Mouse (Mus musculus) heart, embryonic 10.5 days (tissue): ENCODE data around the gene Kcnmb3. TPM values are rescaled to one million over a fixed set of nuclear protein-coding genes. Genes with fewer than 3 reads are reported as not detected.

Experiments used
- DNase-seq: peaks from one replicate; pipeline ENCODE4 v3.0.0-alpha.2; 2017; ENCODE audit warnings: low spot score
- H3K27ac ChIP-seq: fragments of 300-500 bp; sonication (generic); 2 replicates; pipeline ENCODE4 v1.5.1; 2016; ENCODE audit warnings: mild to moderate bottlenecking
- H3K27me3 ChIP-seq: fragments of 300-500 bp; sonication (generic); 2 replicates; pipeline ENCODE4 v1.6.1; 2016; ENCODE audit warnings: mild to moderate bottlenecking; ENCODE audit not compliant: poor library complexity, insufficient read depth, severe bottlenecking
- H3K36me3 ChIP-seq: fragments of 300-500 bp; sonication (generic); 2 replicates; pipeline ENCODE4 v1.6.1; 2016; ENCODE audit warnings: mild to moderate bottlenecking, moderate library complexity
- H3K4me1 ChIP-seq: fragments of 300-500 bp; sonication (generic); 2 replicates; pipeline ENCODE4 v1.6.1; 2016; ENCODE audit warnings: mild to moderate bottlenecking
- H3K4me3 ChIP-seq: fragments of 300-500 bp; sonication (generic); 2 replicates; pipeline ENCODE4 v1.5.1; 2016; ENCODE audit warnings: mild to moderate bottlenecking, moderate library complexity
- H3K9me3 ChIP-seq: fragments of 300-500 bp; sonication (generic); 2 replicates; pipeline ENCODE4 v1.6.1; 2016; ENCODE audit warnings: mild to moderate bottlenecking, moderate library complexity
- WGBS: fragments of 180-500 bp; shearing (Covaris S2); methylation state at CpG from one replicate; pipeline ENCODE4 v1.1.7; 2016; 5-methylcytosine and 5-hydroxymethylcytosine counted together
- polyA plus RNA-seq: library from polyadenylated mRNA; unstranded; fragments of >200 nt; fragmentation: Nextera tagmentation; extraction: Ambion mirVana; gene quantifications from 2 replicates; pipeline ENCODE4 v1.2.1, GENCODE M21; 2016

The Kcnmb3 gene
- polyA plus RNA-seq, 1 experiment from 2014 or later = not detected

DNA sequence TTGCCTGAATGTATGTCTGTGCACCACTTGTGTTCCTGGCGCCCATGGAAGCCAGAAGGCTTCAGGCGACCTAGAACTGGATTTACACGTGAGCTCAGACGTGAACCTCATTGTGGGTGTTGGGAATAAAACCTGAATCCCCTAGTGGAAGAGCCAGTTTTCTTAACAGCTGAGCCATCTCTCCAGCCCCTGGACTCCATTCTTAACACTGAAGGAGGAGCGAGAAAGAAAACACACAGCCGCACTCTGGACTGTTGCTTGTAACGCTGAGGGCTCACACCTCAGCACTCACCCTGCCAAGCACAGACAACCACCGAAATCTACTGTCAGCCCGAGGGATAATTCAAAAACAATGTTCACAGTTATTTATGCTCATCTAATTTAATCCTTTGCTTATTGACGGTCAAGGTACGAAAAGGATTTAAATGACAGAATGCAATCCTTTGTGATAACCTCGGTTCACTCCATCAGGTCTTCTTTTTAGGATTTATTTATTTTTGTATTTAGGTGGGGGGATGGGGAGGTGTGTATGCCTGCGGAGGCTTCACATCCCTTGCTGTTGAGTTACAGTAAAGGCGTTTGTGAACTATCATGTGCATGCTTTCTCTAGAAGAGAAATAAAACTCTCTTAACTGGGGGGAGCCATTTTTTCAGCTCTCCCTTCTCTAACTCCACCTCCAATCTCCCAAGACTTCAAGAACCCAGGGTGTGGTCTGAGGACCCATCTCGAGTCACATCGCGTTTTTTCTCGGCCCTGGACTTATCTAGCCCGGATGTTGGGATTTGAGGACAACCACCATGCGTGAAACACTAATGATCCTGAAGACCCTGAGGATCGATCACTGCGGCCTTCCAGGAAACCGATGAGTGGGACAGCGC, 17.7 kb upstream of the Kcnmb3 start, which contains the start of gene Zfp639:
TSS of gene Zfp639 (plus strand) at position 764 of the 879 bp plus-strand sequence.
- peak within 1 kb of the TSS; percentile 99 for H3K27ac ChIP-seq
- peaks cover 16% of the 10 kb centered on the region; the same call in 1 of the 2 replicates for H3K4me1 ChIP-seq
- peak within 1 kb of the TSS; percentile 89 for H3K4me3 ChIP-seq
- H3K27me3 ChIP-seq = no peaks in the 10 kb centered on the region
- WGBS = 6% methylated on average over 24 of the region's 24 CpGs
- no peak for DNase-seq
- H3K9me3 ChIP-seq = no peaks in the 10 kb centered on the region
- peaks cover 4% of the 10 kb centered on the region; the same call in 1 of the 2 replicates for H3K36me3 ChIP-seq

DNA sequence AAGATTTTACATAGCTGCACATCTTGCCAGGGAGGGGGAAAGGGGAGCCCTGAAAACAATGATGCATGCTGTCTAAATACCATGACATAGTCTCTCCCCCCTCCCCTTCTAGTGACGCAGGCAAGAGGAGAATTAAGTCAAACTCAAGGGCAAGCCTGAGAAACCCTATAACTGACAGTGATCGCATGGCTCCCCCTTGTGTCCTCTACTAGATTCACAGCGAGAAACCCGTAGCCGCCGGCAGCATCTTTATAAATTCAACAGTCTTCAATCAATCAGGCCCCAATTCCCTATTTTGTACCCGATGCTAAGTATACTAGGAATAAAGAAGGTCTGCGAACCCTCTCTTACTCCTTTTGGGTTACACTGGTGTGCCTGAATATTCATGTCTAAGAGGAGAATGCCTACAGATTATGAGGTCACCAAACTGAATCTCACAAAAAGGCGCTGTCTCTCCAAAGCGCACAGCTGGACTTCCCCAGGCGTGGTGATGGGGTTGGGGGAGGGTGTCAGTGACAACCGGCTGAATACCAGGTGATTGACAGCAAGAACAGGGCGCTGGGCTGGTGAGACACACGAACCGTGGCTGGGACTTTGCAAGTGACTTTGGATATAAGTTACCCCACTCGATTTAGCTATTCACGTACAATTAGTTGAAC, 16.8 kb upstream of the Kcnmb3 start:
- H3K27me3 ChIP-seq = no peaks in the 10 kb centered on the region
- 3% methylated on average over 17 of the region's 17 CpGs for WGBS
- peak overlapping the region; percentile 89 for H3K4me3 ChIP-seq

GRCm38 (mm10) chr3:32506366-32507225, 14.6 kb upstream of the Kcnmb3 start:
- no peaks in the 10 kb centered on the region for H3K9me3 ChIP-seq
- H3K27me3 ChIP-seq = no peaks in the 10 kb centered on the region
- no peak overlapping the region for H3K27ac ChIP-seq
- H3K4me3 ChIP-seq = no peak overlapping the region
- H3K4me1 ChIP-seq = peaks cover 11% of the 10 kb centered on the region; the same call in 1 of the 2 replicates
- no peak for DNase-seq
- WGBS = 61% methylated on average over 11 of the region's 11 CpGs
- H3K36me3 ChIP-seq = no peaks in the 10 kb centered on the region

More for the DNA sequence above, 16.8 kb upstream of the Kcnmb3 start:
- Histone ChIP-seq H3K36me3 (no peaks in the 10 kb centered on the region), H3K4me1 (peaks cover 16% of the 10 kb centered on the region; the same call in 1 of the 2 replicates), H3K9me3 (no peaks in the 10 kb centered on the region), H3K27ac (no peak overlapping the region)
- peak; percentile 86 for DNase-seq

DNA sequence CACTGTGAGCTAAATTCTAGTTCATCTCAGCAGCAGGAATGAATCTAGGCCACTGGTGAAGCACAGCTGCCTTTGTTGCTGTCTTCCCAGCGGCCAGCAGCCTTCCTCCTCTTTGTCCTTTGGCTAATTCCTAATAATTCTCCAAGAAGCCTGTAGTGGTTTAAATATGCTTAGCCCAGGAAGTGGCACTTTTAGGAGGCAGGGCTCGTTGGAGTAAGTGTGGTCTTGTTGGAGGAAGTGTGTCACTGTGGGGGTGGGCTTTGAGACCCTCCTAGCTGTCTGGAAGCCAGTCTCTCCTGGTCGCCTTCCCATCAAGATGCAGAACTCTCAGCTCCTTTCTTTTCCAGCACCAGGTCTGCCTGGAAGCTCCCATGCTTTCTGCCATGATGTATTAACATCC, 13.8 kb upstream of the Kcnmb3 start:
- H3K9me3 ChIP-seq = no peaks in the 10 kb centered on the region
- no peaks in the 10 kb centered on the region for H3K36me3 ChIP-seq
- no peak for DNase-seq
- WGBS = 81% methylated on average over 3 of the region's 3 CpGs
- H3K27ac ChIP-seq = no peak overlapping the region
- no peaks in the 10 kb centered on the region for H3K27me3 ChIP-seq
- H3K4me3 ChIP-seq = no peak overlapping the region
- H3K4me1 ChIP-seq = 0 out of 2 replicates have a peak, but pooled peaks cover 7% of the 10 kb centered on the region

DNA sequence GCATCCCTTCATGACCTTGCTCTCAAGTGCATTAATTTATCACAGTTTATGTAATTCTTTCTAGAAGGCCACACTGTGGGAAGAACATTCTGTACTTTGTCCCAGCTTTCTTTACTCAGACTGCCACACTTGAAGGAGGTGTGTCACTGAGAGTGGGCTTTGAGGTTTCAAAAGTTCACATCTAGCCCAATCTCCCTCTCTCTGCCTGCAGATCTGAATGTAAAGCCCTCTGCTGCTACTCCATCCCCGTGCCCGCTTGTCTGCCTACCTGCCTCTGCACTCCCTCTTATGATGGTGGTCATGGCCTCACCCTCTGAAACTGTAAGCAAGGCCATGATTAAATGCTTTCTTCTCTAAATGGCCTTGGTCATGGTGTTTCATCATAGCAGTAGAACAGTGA, 8.3 kb upstream of the Kcnmb3 start:
- Histone ChIP-seq H3K9me3 (no peaks in the 10 kb centered on the region), H3K4me1 (0 out of 2 replicates have a peak, but pooled peaks cover 4% of the 10 kb centered on the region), H3K27ac (no peak overlapping the region), H3K36me3 (no peaks in the 10 kb centered on the region), H3K27me3 (no peaks in the 10 kb centered on the region), H3K4me3 (no peak overlapping the region)
- WGBS = 82% methylated on average over 2 of the region's 2 CpGs
- no peak for DNase-seq

DNA sequence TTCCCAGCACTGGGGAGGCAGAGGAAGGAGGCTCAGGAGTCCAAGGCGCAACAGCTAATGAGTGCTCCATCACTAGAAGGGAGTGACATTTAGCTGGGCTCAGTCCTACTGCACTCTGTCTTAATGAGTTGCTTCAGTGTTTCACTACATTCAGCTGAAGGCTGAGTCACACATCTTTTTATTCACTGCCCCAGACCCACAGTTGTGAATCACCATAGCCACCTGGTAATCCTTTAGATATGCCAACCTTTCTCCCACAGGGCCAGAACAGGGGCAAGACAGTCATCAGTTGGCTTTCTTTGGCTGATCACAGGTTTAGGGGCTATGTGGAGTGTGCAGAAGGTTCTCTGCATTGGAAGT, 4.7 kb upstream of the Kcnmb3 start:
- Histone ChIP-seq H3K4me3 (no peak overlapping the region), H3K27me3 (no peaks in the 10 kb centered on the region), H3K9me3 (no peaks in the 10 kb centered on the region), H3K27ac (no peak overlapping the region), H3K36me3 (no peaks in the 10 kb centered on the region), H3K4me1 (0 out of 2 replicates have a peak, but pooled peaks cover 4% of the 10 kb centered on the region)
- 88% methylated on average over 1 of the region's 1 CpGs for WGBS
- no peak for DNase-seq

DNA sequence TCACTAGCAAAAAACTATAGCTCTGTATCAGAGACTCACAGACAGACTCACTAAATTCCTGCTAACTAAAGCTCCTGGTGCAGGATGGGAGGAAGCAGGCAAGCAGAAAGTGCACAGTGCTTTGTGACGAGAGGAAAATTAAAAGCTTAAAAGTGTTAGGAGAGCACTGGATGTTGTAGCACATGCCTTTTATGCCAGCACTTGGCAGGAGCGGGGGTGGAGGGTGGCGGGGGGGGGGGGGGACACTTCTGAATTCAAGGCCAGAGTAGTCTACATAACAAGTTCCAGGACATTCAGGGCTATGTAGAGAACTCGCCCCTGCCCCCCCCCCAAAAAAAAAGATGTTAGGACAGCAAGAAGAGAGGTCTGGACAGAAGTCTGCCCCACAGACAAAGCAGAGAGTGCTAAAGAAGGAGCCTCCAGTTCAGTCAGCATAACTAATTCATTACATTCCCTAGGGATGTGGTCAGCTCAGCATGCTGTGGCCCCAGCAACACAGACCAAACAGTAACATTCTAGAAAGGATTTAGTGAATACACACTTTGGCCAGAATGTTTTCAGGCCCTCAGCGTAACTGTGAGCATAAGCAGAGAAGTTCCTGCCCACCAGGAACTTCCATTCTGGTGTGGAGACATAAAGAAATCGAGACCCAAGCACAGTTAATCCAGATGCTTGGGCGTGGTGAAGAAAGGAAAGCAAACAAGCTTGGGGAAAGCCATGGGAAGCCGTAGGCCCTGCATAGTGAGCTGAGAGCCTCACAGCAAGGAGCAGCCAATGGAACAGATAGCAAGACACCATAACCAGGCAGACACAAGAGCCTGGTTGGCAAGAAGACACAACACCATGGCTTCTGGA, 4.1 kb upstream of the Kcnmb3 start:
- Histone ChIP-seq H3K27me3 (no peaks in the 10 kb centered on the region), H3K9me3 (no peaks in the 10 kb centered on the region), H3K4me3 (no peak overlapping the region), H3K36me3 (no peaks in the 10 kb centered on the region), H3K27ac (no peak overlapping the region), H3K4me1 (0 out of 2 replicates have a peak, but pooled peaks cover 4% of the 10 kb centered on the region)
- WGBS = 47% methylated on average over 8 of the region's 8 CpGs
- DNase-seq = peak; percentile 61

DNA sequence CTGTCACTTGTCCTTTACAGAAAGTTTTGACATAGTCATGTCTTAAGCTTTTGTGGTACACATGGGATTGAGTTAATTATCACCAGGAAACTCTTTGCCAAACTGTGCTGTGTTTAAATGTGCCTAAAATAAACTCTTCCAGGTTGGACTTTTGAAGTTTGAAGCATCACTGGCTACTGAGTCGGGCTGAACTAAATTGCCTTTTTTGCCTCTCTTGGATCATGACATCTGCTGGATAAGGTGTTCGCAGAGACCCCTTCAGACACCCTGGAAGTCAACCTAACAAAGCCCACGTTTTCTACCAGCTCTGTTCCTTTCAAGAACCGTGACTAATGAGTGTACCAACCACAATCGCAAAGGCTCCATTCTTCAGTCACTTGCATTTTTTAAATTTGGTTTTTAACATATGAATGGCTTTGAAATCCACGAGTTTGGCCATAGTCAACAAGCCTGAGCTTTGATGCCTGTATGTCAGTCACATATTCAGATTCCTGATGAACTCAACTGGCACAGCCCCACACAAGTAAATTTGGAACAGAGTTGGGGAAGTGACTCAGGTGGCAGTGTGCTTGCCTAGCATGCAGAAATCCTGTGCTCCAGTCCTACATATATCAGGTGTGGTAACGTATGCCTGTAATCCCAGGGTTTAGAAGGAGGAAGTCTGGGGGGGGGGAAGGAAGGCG, 3.2 kb upstream of the Kcnmb3 start:
- 77% methylated on average over 8 of the region's 8 CpGs for WGBS
- no peak overlapping the region for H3K27ac ChIP-seq
- no peaks in the 10 kb centered on the region for H3K27me3 ChIP-seq
- 0 out of 2 replicates have a peak, but pooled peaks cover 4% of the 10 kb centered on the region for H3K4me1 ChIP-seq
- no peak overlapping the region for H3K4me3 ChIP-seq
- DNase-seq = no peak
- H3K9me3 ChIP-seq = no peaks in the 10 kb centered on the region
- H3K36me3 ChIP-seq = no peaks in the 10 kb centered on the region

DNA sequence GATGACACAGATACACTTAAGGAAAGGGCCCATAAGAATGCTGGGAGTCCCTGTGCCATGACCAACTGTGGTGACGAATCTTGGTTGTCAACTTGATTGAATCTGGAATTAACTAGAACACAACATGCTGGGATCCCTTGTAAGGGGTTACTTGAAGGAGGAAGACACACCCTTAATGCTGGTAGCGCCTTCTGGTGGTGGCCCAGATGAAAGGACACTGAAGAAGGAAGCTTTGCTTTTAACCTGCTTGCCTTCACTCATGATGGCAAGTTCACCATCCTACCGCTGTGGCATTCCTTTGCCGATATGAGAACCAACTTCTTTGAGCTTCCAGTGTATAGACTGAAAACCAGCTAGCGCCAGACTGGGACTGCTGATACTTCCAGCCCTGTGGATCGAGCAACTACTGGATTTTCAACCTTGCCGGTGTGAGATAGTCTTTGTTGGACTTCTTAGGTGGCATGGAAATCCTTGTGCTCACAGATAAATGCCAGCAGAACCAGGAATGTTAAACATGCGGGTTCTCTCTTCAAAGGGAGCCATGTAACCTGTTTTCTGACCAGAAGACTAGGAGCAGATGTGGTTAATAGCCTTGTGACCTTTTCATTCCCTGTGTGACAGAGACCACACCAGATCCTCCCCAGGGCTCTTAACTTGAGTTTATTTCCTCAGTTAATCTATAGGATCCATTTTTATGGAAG, 2.5 kb upstream of the Kcnmb3 start:
- Histone ChIP-seq H3K9me3 (no peaks in the 10 kb centered on the region), H3K4me3 (no peak overlapping the region), H3K4me1 (0 out of 2 replicates have a peak, but pooled peaks cover 4% of the 10 kb centered on the region), H3K27me3 (no peaks in the 10 kb centered on the region), H3K36me3 (no peaks in the 10 kb centered on the region), H3K27ac (no peak overlapping the region)
- peak; percentile 57 for DNase-seq
- whole genome bisulfite sequencing = 80% methylated on average over 8 of the region's 8 CpGs

- no peaks in the 10 kb centered on the region for H3K9me3 ChIP-seq
- no peak overlapping the region for H3K27ac ChIP-seq
- H3K4me1 ChIP-seq = no peaks in the 10 kb centered on the region
- H3K27me3 ChIP-seq = no peaks in the 10 kb centered on the region
- DNase-seq = no peak
- no peaks in the 10 kb centered on the region for H3K36me3 ChIP-seq
- H3K4me3 ChIP-seq = no peak overlapping the region
Measured at GRCm38 (mm10) chr3:32490928-32491315, 1.1 kb downstream of the Kcnmb3 start.
